Mouse (Mus musculus) kidney, embryonic 15.5 days (tissue): ENCODE measurements around the gene Erc2. TPM values are rescaled to one million over a fixed set of nuclear protein-coding genes. Genes with fewer than 3 reads are reported as not detected.
A peak's percentile ranks its signal among the peaks of the same experiment; 100 is the strongest.

Source experiments
- ATAC-seq: fragments of 200-750 bp; cut with Nextera tagmentation; replicated peaks from 2 replicates; pipeline ENCODE4 v1.8.0; 2017; ENCODE audit warnings: moderate TSS enrichment; ENCODE audit not compliant: low FRiP score
- H3K27ac ChIP-seq: fragments of 300-500 bp; sonication (generic); 2 replicates; pipeline ENCODE4 v1.5.1; 2015; ENCODE audit warnings: mild to moderate bottlenecking, inconsistent platforms
- H3K27me3 ChIP-seq: fragments of 300-500 bp; sonication (generic); 2 replicates; pipeline ENCODE4 v1.6.1; 2015; ENCODE audit warnings: inconsistent platforms
- H3K36me3 ChIP-seq: fragments of 300-500 bp; sonication (generic); 2 replicates; pipeline ENCODE4 v1.6.1; 2015; ENCODE audit warnings: inconsistent platforms
- H3K4me1 ChIP-seq: fragments of 300-500 bp; sonication (generic); 2 replicates; pipeline ENCODE4 v1.6.1; 2015; ENCODE audit warnings: inconsistent platforms
- H3K4me2 ChIP-seq: fragments of 300-500 bp; sonication (generic); 2 replicates; pipeline ENCODE4 v1.6.1; 2015; ENCODE audit warnings: moderate library complexity, mild to moderate bottlenecking, inconsistent platforms
- H3K4me3 ChIP-seq: fragments of 300-500 bp; sonication (generic); replicated peaks from 2 replicates; pipeline ENCODE4 v1.5.1; 2015; ENCODE audit warnings: mild to moderate bottlenecking, inconsistent platforms
- H3K9ac ChIP-seq: fragments of 300-500 bp; sonication (generic); 2 replicates; pipeline ENCODE4 v1.6.1; 2015; ENCODE audit warnings: mild to moderate bottlenecking, inconsistent platforms
- H3K9me3 ChIP-seq: fragments of 300-500 bp; sonication (generic); replicated peaks from 2 replicates; pipeline ENCODE4 v1.6.1; 2016; ENCODE audit warnings: inconsistent platforms
- WGBS: fragments of 180-500 bp; shearing (Covaris S2); methylation state at CpG from one replicate; pipeline ENCODE4 v1.1.7; 2015; ENCODE audit warnings: mixed read lengths; 5-methylcytosine and 5-hydroxymethylcytosine counted together
- polyA plus RNA-seq: library from polyadenylated mRNA; unstranded; fragments of >200 nt; fragmentation: Nextera tagmentation; extraction: Ambion mirVana; gene quantifications from 2 replicates; pipeline ENCODE4 v1.2.1, GENCODE M21; 2015

Gene Erc2
- polyA plus RNA-seq, 1 experiment from 2014 or later, result 7.0 TPM

- no peak for ATAC-seq
- no peaks in the 10 kb centered on the region for H3K9me3 ChIP-seq
- peak overlapping the region; percentile 56; the same call in 1 of the 2 replicates for H3K27ac ChIP-seq
- H3K4me1 ChIP-seq, result peaks cover 53% of the 10 kb centered on the region
- 3% methylated on average over 29 of the region's 29 CpGs for WGBS
- peak overlapping the region; percentile 64 for H3K4me3 ChIP-seq
- peak overlapping the region; percentile 90 for H3K4me2 ChIP-seq
- H3K36me3 ChIP-seq, result peaks cover 13% of the 10 kb centered on the region; the same call in 1 of the 2 replicates
- peaks cover 82% of the 10 kb centered on the region for H3K27me3 ChIP-seq
- H3K9ac ChIP-seq, result peak overlapping the region; percentile 43
These were observed 888.3 kb downstream of the Erc2 start for GRCm38 (mm10) chr14:28510341-28511028.

GRCm38 (mm10) chr14:28511029-28511651 is 888.9 kb downstream of the Erc2 start:
- Histone ChIP-seq H3K27me3 (peaks cover 78% of the 10 kb centered on the region), H3K9ac (peak overlapping the region; percentile 43), H3K36me3 (peaks cover 13% of the 10 kb centered on the region; the same call in 1 of the 2 replicates), H3K4me2 (peak overlapping the region; percentile 90), H3K27ac (0 out of 2 replicates have a peak overlapping the region, but pooled peaks have one; percentile 56), H3K4me3 (peak overlapping the region; percentile 64), H3K4me1 (peaks cover 48% of the 10 kb centered on the region), H3K9me3 (no peaks in the 10 kb centered on the region)
- no peak for ATAC-seq
- WGBS, result under 1% methylated on average over 41 of the region's 41 CpGs

GRCm38 (mm10) chr14:28512805-28513590 is 890.8 kb downstream of the Erc2 start:
- Histone ChIP-seq H3K4me3 (no peak overlapping the region), H3K27ac (no peak overlapping the region), H3K27me3 (peaks cover 65% of the 10 kb centered on the region), H3K9me3 (no peaks in the 10 kb centered on the region), H3K36me3 (peaks cover 19% of the 10 kb centered on the region; the same call in 1 of the 2 replicates), H3K4me1 (peaks cover 37% of the 10 kb centered on the region), H3K9ac (no peak overlapping the region), H3K4me2 (no peak overlapping the region)
- 87% methylated on average over 5 of the region's 5 CpGs for WGBS
- ATAC-seq, result no peak

GRCm38 (mm10) chr14:28514171-28514570 is 891.9 kb downstream of the Erc2 start:
- no peaks in the 10 kb centered on the region for H3K9me3 ChIP-seq
- 67% methylated on average over 2 of the region's 2 CpGs for WGBS
- no peak overlapping the region for H3K4me2 ChIP-seq
- peaks cover 26% of the 10 kb centered on the region for H3K4me1 ChIP-seq
- no peak overlapping the region for H3K9ac ChIP-seq
- H3K27ac ChIP-seq, result no peak overlapping the region
- H3K36me3 ChIP-seq, result peaks cover 24% of the 10 kb centered on the region; the same call in 1 of the 2 replicates
- H3K27me3 ChIP-seq, result peaks cover 56% of the 10 kb centered on the region
- no peak for ATAC-seq
- H3K4me3 ChIP-seq, result no peak overlapping the region

GRCm38 (mm10) chr14:28515331-28515730 is 893.1 kb downstream of the Erc2 start:
- Histone ChIP-seq H3K36me3 (peaks cover 34% of the 10 kb centered on the region), H3K27me3 (peaks cover 45% of the 10 kb centered on the region), H3K27ac (no peak overlapping the region), H3K9me3 (no peaks in the 10 kb centered on the region), H3K4me3 (no peak overlapping the region), H3K9ac (no peak overlapping the region), H3K4me1 (peaks cover 18% of the 10 kb centered on the region), H3K4me2 (no peak overlapping the region)
- 50% methylated on average over 6 of the region's 6 CpGs for WGBS
- ATAC-seq, result no peak

GRCm38 (mm10) chr14:28517631-28518560 is 895.7 kb downstream of the Erc2 start:
- Histone ChIP-seq H3K9ac (no peak overlapping the region), H3K4me1 (peaks cover 3% of the 10 kb centered on the region), H3K9me3 (no peaks in the 10 kb centered on the region), H3K27ac (no peak overlapping the region), H3K4me3 (no peak overlapping the region), H3K4me2 (no peak overlapping the region), H3K36me3 (peaks cover 53% of the 10 kb centered on the region), H3K27me3 (peaks cover 21% of the 10 kb centered on the region)
- 89% methylated on average over 39 of the region's 39 CpGs for WGBS
- no peak for ATAC-seq

- Histone ChIP-seq H3K27me3 (0 out of 2 replicates have a peak, but pooled peaks cover 3% of the 10 kb centered on the region), H3K36me3 (peaks cover 45% of the 10 kb centered on the region), H3K9ac (no peak overlapping the region), H3K4me2 (no peak overlapping the region), H3K9me3 (no peaks in the 10 kb centered on the region), H3K4me3 (no peak overlapping the region), H3K27ac (no peak overlapping the region), H3K4me1 (peaks cover 3% of the 10 kb centered on the region; the same call in 1 of the 2 replicates)
- 84% methylated on average over 1 of the region's 1 CpGs for WGBS
- ATAC-seq, result no peak
These were observed 898.9 kb downstream of the Erc2 start for GRCm38 (mm10) chr14:28521106-28521505.

GRCm38 (mm10) chr14:28522611-28523010 is 900.4 kb downstream of the Erc2 start:
- H3K27ac ChIP-seq, result no peak overlapping the region
- no peak overlapping the region for H3K4me2 ChIP-seq
- H3K27me3 ChIP-seq, result no peaks in the 10 kb centered on the region
- H3K4me1 ChIP-seq, result peaks cover 3% of the 10 kb centered on the region; the same call in 1 of the 2 replicates
- no peak overlapping the region for H3K9ac ChIP-seq
- no peak overlapping the region for H3K4me3 ChIP-seq
- H3K36me3 ChIP-seq, result peaks cover 39% of the 10 kb centered on the region
- H3K9me3 ChIP-seq, result no peaks in the 10 kb centered on the region
- WGBS, result 83% methylated on average over 21 of the region's 21 CpGs
- ATAC-seq, result no peak

GRCm38 (mm10) chr14:28525566-28525965 is 903.3 kb downstream of the Erc2 start:
- Histone ChIP-seq H3K4me1 (no peaks in the 10 kb centered on the region), H3K9me3 (no peaks in the 10 kb centered on the region), H3K9ac (no peak overlapping the region), H3K4me2 (no peak overlapping the region), H3K36me3 (peaks cover 21% of the 10 kb centered on the region; the same call in 1 of the 2 replicates), H3K27ac (no peak overlapping the region), H3K27me3 (peaks cover 4% of the 10 kb centered on the region; the same call in 1 of the 2 replicates), H3K4me3 (no peak overlapping the region)
- WGBS, result 85% methylated on average over 1 of the region's 1 CpGs
- no peak for ATAC-seq
